Mouse (Mus musculus) liver, adult 2 months (tissue): ENCODE results near the gene Adcy2.

Experiments used
- CTCF ChIP-seq: fragments of 200-500 bp; IDR thresholded peaks from 2 replicates; pipeline ENCODE4 v1.5.1; 2011; ENCODE audit warnings: low read depth, low read length, control low read depth
- POLR2A ChIP-seq: fragments of 200-500 bp; IDR thresholded peaks from 2 replicates; pipeline ENCODE4 v1.6.1; 2011; ENCODE audit warnings: low read length, control low read depth; ENCODE audit not compliant: insufficient read depth; ENCODE audit errors: extremely low read depth

- TF ChIP-seq POLR2A (no peak), CTCF (no peak)
These were observed 413.9 kb downstream of the Adcy2 start for GRCm38 (mm10) chr13:68585441-68585840.
